Mouse (Mus musculus) spleen, embryonic (tissue): ENCODE data around the gene Tapbpl.

Experiments used
- CTCF ChIA-PET: fragments of 350-600 bp; sonication (Branson Sonifier 250); formaldehyde crosslinking; loops from one replicate; lab custom pipeline; 2022; lab: Charles Lee

Gene Tapbpl

DNA sequence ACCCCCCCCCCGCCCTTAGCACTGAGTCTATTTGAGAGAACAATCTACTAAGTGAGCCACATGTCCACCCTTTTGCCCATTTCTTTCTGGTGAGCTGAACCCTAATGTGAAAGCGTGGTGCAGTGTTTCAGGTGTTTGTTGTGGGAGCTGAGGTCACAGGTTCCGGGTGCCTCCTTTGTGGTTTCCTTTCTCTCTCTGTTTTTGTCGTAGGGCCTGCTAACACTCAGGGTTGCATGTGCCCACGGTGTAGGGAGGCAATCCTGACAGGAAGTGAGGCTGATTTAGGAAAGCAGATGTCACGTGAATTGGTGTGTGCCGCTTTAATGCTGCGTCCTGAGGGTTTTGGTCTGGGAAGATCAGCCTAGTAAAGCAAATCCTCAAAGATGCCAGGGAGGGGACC lies 9.9 kb upstream of the Tapbpl start:
- CTCF ChIA-PET, result no interaction called here

DNA sequence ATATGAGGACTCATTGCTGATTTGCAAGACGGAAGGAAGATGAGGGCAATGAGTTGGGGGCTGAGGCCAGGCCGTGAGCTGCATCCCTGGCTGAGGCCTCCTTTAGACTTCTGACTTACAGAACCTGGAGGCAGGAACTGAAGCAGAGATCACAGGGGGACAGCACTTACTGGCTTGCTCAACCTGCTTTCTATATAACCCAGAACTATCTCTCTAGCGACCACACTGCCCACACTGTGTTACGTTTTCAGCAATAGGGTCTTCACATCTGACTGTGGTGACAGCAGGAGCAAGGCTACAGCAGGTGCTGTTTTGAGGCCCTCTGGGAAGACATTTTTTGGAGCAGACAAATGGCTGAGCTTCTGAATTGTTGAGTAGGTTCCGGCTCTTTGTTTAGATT lies 9.0 kb upstream of the Tapbpl start:
- CTCF ChIA-PET, result no interaction called here

DNA sequence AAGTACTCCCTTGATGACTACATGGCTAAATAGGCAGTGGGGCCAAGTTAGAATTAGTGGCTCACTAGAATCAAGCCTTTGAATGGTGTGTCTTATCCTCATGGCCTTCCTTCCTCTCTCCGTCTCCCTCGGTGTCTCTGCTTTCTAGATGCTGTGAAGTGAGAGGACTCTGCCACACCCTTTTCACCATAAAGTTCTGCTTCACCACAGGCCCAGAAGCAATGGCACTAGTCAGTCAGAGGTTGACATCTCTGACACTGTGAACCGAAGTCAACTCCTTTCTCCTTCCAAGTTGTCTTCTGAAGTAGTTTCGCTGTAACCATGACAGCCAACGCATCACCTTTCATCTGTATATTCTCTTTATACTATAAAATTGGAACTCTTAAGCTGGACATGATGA lies 7.9 kb upstream of the Tapbpl start:
- CTCF ChIA-PET, result no interaction called here

- CTCF ChIA-PET, result interaction anchor here (0.7 kb wide), 1 partner anchor 65 kb away, joined by 9 read pairs; no protein-coding TSS in a partner anchor
Measured at GRCm38 (mm10) chr6:125238396-125238795, 6.7 kb upstream of the Tapbpl start.

GRCm38 (mm10) chr6:125237421-125237820 lies 5.8 kb upstream of the Tapbpl start:
- CTCF ChIA-PET, result interaction anchor here (0.7 kb wide), 2 partner anchors 14 to 66 kb away, joined by 6 to 9 read pairs; no protein-coding TSS in a partner anchor

GRCm38 (mm10) chr6:125236782-125237181 lies 5.1 kb upstream of the Tapbpl start, which contains the start of gene Cd27:
Cd27 (minus strand) TSS chr6:125237010.
- CTCF ChIA-PET, result interaction anchor here (0.6 kb wide), 1 partner anchor 100 kb away, joined by 3 read pairs; no protein-coding TSS in a partner anchor

DNA sequence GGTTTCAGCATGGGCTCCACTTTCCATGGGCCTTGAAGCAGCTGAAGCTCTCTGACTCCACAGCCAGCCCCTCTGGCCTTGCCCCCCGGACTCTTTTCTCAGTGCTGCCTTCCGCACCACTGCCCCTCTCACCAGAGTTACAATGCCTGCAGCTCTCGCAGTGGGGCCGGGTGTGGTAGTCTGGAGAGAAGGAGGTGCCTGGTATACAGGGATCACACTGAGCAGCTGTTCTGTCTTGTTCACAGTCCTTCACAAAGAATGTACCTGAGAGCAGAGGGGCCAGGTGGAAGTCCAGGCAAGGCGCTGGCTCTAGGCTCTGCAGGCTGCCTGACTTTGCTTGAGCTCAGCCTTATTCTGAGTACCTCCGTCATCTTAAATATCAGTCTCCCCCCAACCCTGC lies 4.7 kb upstream of the Tapbpl start:
- CTCF ChIA-PET, result interaction anchor here (0.6 kb wide), 1 partner anchor 100 kb away, joined by 3 read pairs; no protein-coding TSS in a partner anchor

- CTCF ChIA-PET, result no interaction called here
Measured at GRCm38 (mm10) chr6:125234520-125234828, 2.8 kb upstream of the Tapbpl start.

DNA sequence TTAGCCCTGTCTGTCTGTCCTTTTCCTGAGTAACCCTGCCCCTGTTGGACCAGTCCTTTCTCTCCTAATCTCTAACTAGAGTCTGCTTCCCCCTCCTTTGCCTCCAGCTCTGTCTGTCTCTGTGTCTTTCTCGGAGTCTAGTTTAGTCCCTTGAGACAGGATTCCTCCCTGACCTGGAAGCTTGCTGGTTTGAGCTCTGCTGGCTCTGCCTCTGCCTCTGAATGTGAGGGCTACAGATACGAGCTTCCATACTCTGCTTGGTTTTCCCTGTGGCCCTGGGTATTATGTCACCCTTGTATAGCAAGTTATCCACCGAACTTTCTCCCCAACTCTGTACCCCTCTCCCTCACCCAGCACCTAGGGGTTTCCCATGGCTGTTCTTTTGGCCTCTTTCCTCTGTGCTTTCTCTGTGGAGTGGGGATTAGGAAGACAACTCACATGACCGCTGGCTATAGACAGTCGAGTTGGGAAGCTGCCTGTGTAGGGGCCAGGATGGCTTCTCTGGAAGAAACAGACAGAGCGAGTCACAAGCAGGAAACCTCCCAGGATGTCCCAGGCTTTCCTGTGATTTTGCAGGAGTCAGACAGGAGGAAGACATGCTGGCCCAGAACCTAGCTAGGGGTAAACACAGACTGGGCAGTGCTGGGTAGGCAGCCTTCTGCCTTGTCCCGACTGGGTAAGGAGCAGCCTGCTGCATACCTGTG lies 2.3 kb upstream of the Tapbpl start:
- CTCF ChIA-PET, result no interaction called here

- CTCF ChIA-PET, result interaction anchor here (0.6 kb wide), 1 partner anchor 65 kb away, joined by 3 read pairs; no protein-coding TSS in a partner anchor
Measured at GRCm38 (mm10) chr6:125232516-125232915, 856 bp upstream of the Tapbpl start.

DNA sequence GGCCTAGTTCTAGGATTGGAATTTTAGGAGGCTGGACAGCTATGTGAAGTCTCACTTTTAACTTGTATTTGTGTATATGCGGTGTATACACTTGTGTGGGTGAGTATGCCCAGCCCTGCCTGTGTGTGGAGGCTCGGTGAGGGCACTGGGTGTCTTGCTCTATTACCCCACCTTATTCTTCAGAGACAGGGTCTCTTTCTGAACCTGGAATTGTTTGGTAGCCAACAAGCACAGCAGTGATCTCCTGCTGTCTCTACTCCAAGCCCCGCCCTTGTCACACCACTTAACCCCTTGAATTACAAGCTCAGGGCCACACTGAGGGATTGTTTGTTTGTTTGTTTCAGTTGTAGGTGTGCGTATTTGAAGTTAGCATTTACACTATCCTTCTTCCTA lies 381 bp upstream of the Tapbpl start:
- CTCF ChIA-PET, result interaction anchor here (0.6 kb wide), 1 partner anchor 66 kb away, joined by 3 read pairs; no protein-coding TSS in a partner anchor

- CTCF ChIA-PET, result interaction anchor here (0.7 to 0.8 kb wide), 2 partner anchors 45 to 119 kb away, joined by 6 to 8 read pairs; no protein-coding TSS in a partner anchor
Measured at GRCm38 (mm10) chr6:125230571-125230970, 1.1 kb downstream of the Tapbpl start.

GRCm38 (mm10) chr6:125225518-125226115 lies 6.0 kb downstream of the Tapbpl start:
- CTCF ChIA-PET, result interaction anchor here (1.1 kb wide), 1 partner anchor 64 kb away, joined by 4 read pairs; no protein-coding TSS in a partner anchor

DNA sequence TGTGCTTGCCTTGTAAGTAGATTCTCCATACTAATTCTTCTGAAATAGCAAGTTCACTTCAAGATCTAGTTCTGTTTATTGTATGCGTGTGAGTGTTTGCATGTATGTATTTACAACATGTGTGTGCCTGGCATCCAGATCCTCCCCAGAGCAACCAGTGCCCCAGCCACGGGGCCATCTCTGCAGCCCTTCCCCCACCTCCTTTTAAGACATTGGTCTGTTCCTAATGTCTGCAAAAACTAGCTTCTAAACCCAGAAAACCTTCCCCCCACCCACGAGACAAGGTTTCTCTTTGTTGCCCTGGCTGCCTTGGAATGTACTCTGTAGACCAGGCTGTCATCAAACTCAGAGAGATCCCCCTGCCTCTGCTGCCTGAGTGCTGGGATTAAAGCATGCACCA lies 9.1 kb downstream of the Tapbpl start:
- CTCF ChIA-PET, result interaction anchor here (0.6 kb wide), 1 partner anchor 18 kb away, joined by 4 read pairs; no protein-coding TSS in a partner anchor

GRCm38 (mm10) chr6:125222146-125222545 lies 9.5 kb downstream of the Tapbpl start:
- CTCF ChIA-PET, result interaction anchor here (0.5 to 0.7 kb wide), 3 partner anchors 18 to 50 kb away, joined by 3 to 4 read pairs (median 4); no protein-coding TSS in a partner anchor

DNA sequence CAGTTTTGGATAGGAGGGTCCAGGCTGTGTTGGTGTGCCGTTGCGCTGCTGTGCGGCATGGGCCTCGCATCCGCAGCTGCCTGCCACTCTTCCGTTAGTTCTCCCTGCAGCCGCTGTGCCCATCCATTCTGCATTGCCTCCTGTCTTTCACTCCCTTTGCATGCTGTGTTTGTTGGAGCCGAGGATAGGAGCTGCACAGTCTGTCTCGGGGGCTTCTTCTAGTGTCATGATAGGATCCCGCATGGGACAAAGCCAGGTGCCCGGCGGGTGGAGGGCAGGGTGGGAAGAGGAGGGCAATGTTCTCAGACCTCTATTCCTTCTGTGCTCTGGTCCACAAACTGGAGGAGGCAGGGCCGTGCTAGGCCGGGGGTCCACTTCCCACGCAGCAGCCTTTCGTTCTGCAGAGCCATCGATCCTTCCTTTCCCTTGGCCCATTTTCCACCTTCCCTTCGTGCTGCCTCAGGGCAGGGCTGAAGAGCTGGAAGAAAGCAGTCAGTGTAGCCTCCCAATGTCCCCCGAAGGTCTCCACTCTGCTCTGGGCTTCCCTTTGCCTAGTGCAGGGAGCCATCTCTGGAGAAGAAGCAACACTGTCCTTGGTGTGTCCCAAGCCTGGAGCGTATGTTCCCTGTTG lies 10.4 kb downstream of the Tapbpl start:
- CTCF ChIA-PET, result interaction anchor here (0.6 to 2.5 kb wide), 4 partner anchors 45 to 54 kb away, joined by 3 to 13 read pairs (median 5); no protein-coding TSS in a partner anchor

DNA sequence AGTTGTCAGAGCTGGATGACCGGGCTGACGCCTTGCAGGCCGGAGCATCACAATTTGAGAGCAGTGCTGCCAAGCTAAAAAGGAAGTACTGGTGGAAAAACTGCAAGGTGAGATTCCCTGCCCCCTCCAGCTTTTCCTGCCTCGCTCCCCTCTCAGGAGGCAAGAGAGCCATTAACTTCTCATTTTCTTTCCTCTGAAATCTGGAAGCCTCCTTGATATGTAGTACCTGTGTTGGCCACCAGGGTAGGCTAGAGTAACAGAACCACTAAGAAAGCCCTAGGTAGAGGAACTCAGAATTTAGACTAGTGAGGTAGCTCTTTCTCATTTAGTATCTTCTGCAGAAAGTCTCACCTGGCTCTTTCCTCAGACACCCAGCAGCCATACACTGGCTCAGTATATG lies 12.7 kb downstream of the Tapbpl start:
- CTCF ChIA-PET, result interaction anchor here (2.0 kb wide), 1 partner anchor 52 kb away, joined by 13 read pairs; no protein-coding TSS in a partner anchor

GRCm38 (mm10) chr6:125217899-125218298 lies 13.8 kb downstream of the Tapbpl start:
- CTCF ChIA-PET, result no interaction called here

DNA sequence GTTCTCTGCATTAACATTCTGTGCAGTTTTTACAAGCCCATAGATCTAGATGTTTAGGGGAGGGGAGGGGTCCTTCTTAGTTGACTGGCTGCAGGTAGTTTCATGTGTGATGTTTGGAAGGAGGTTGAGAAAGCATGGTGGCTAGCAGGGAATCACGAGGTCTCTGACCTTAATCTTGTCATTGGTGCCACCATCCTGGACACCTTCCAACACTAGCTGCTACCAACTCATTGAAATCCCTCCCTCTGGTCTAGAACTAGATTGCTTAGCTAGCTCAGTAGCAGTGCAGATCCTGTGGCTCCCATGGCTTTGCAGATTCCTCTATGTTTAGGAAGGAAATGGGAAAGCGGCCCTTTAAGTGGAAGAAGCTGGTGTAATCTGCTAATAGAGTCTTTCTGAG lies 14.8 kb downstream of the Tapbpl start:
- CTCF ChIA-PET, result interaction anchor here (0.9 kb wide), 1 partner anchor 54 kb away, joined by 3 read pairs; no protein-coding TSS in a partner anchor

DNA sequence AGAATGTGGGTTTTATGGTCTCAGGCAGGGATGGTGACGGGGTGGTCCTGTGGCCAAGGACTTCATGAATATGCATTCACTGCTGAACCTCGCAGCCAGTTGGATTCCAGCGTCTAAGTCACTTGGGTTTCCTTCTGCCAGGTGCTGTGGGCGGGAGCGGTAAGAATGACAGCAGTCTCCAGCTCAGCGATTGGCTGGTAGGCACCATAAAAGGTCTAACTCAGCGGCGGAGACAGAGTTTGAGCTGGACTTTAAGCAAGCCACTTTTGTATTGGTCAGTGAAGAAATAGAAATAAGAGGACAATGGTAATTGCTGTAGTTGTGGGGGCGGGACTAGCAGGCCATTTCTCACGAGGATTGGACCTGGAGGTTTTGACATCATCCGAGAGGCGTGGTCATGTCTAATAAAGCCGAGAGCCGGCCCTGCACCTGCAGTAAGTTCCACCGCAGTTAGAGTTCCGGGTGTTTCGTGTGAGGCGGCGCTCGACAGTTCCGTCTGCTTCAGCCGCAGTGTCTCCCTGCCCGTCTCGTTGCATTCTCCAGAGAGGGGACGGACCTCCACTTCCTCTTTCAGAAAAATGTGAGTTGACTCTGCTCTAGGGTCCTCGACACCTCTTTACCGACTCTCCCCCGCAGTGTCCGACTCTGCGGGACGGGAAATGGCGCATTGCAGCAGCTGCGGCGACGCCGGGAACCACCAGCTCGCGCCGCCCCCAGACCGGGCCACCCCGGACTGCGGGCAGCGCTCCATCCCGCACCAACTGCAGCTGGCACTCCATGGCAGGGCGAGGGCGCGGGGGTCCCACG lies 16.3 kb downstream of the Tapbpl start, which contains the start of gene Vamp1:
TSS of gene Vamp1 (plus strand) at position 404 of the 807 bp plus-strand sequence.
- CTCF ChIA-PET, result interaction anchor here (1.1 kb wide), 1 partner anchor 24 kb away, joined by 3 read pairs; the partner anchor contains the start of genes Mrpl51 and Ncapd2

GRCm38 (mm10) chr6:125213715-125214114 lies 17.9 kb downstream of the Tapbpl start:
- CTCF ChIA-PET, result interaction anchor here (0.6 kb wide), 1 partner anchor 32 kb away, joined by 5 read pairs; no protein-coding TSS in a partner anchor
